Mouse (Mus musculus) MEL (cell line): Measurements from ENCODE around the gene Cadm2. TPM values are rescaled to one million over a fixed set of nuclear protein-coding genes. Genes with fewer than 3 reads are reported as not detected.

Experiments
- DNase-seq: peaks from one replicate; pipeline ENCODE4 v3.0.0; 2011; ENCODE audit warnings: low read depth, low spot score
- H3K27ac ChIP-seq: 2 replicates; pipeline ENCODE4 v1.5.1; 2012; ENCODE audit warnings: low read depth, mild to moderate bottlenecking, control low read depth, low read length, moderate library complexity; ENCODE audit not compliant: control insufficient read depth
- H3K27me3 ChIP-seq, 2 experiments: fragments of 150-350 bp in 1 of 2; sonication (generic) in 1 of 2; 2 replicates each; pipeline ENCODE4 v1.6.1; 2012; ENCODE audit warnings: low read length in 2 of 2, mild to moderate bottlenecking in 2 of 2, improper control_type of control experiment in 1 of 2, moderate library complexity in 1 of 2; ENCODE audit not compliant: insufficient read depth in 2 of 2, control insufficient read depth in 1 of 2
- H3K36me3 ChIP-seq, 2 experiments: 2 replicates each; pipeline ENCODE4 v1.6.1; 2012 to 2014; ENCODE audit warnings: low read length in 2 of 2, improper control_type of control experiment in 1 of 2, inconsistent platforms in 1 of 2, mild to moderate bottlenecking in 1 of 2; ENCODE audit not compliant: insufficient read depth in 2 of 2, control insufficient read depth in 1 of 2
- H3K4me1 ChIP-seq, 2 experiments: fragments of 150-350 bp in 1 of 2; sonication (generic) in 1 of 2; 2 replicates each; pipeline ENCODE4 v1.6.1; 2012; ENCODE audit warnings: low read length in 2 of 2, improper control_type of control experiment in 1 of 2, mild to moderate bottlenecking in 1 of 2; ENCODE audit not compliant: insufficient read depth in 2 of 2, control insufficient read depth in 1 of 2
- H3K4me3 ChIP-seq, 2 experiments: fragments of 150-350 bp in 1 of 2; sonication (generic) in 1 of 2; 2 replicates each; pipeline ENCODE4 v1.5.1; 2012; ENCODE audit warnings: low read depth in 2 of 2, low read length in 2 of 2, mild to moderate bottlenecking in 2 of 2, moderate library complexity in 2 of 2, control low read depth in 1 of 2, improper control_type of control experiment in 1 of 2; ENCODE audit not compliant: control insufficient read depth in 1 of 2, insufficient read depth in 1 of 2
- H3K79me2 ChIP-seq: 2 replicates; pipeline ENCODE4 v1.6.1; 2012; ENCODE audit warnings: mild to moderate bottlenecking, low read length, moderate library complexity; ENCODE audit not compliant: control insufficient read depth, poor library complexity, insufficient read depth
- H3K9ac ChIP-seq: 2 replicates; pipeline ENCODE4 v1.6.1; 2012; ENCODE audit warnings: low read depth, mild to moderate bottlenecking, control low read depth, low read length, moderate library complexity; ENCODE audit not compliant: control insufficient read depth, poor library complexity, severe bottlenecking
- H3K9me3 ChIP-seq: fragments of 150-350 bp; sonication (generic); replicated peaks from 2 replicates; pipeline ENCODE4 v1.6.1; 2012; ENCODE audit warnings: mild to moderate bottlenecking, low read length, improper control_type of control experiment, moderate library complexity; ENCODE audit not compliant: insufficient read depth
- BHLHE40 ChIP-seq: IDR thresholded peaks from 2 replicates; pipeline ENCODE4 v1.6.1; 2012; ENCODE audit warnings: low read depth, mild to moderate bottlenecking, inconsistent platforms, low read length, improper control_type of control experiment, borderline replicate concordance
- CHD2 ChIP-seq: IDR thresholded peaks from 2 replicates; pipeline ENCODE4 v1.6.1; 2011; ENCODE audit warnings: low read length, improper control_type of control experiment
- CTCF ChIP-seq, 3 experiments: IDR thresholded peaks in 2 of 3; conservative IDR thresholded peaks in 1 of 3; 2 replicates each; pipeline ENCODE4 v1.5.1; 2011 to 2012; ENCODE audit warnings: low read length in 3 of 3, low read depth in 2 of 3, mild to moderate bottlenecking in 2 of 3, improper control_type of control experiment in 1 of 3, inconsistent platforms in 1 of 3, mixed read lengths in 1 of 3, moderate library complexity in 1 of 3; ENCODE audit not compliant: control insufficient read depth in 1 of 3, insufficient read depth in 1 of 3, poor library complexity in 1 of 3, severe bottlenecking in 1 of 3
- EP300 ChIP-seq, 2 experiments: IDR thresholded peaks; 2 replicates each; pipeline ENCODE4 v1.6.1; 2011; ENCODE audit warnings: improper control_type of control experiment in 2 of 2, low read length in 2 of 2, low read depth in 1 of 2, mild to moderate bottlenecking in 1 of 2
- GATA1 ChIP-seq: IDR thresholded peaks from 2 replicates; pipeline ENCODE4 v1.6.1; 2011; ENCODE audit warnings: low read depth, low read length, improper control_type of control experiment
- HCFC1 ChIP-seq: IDR thresholded peaks from 2 replicates; pipeline ENCODE4 v1.6.1; 2012; ENCODE audit warnings: low read depth, mild to moderate bottlenecking, inconsistent platforms, low read length, improper control_type of control experiment, moderate library complexity
- MAFK ChIP-seq: IDR thresholded peaks from 2 replicates; pipeline ENCODE4 v1.6.1; 2011; ENCODE audit warnings: low read depth, mild to moderate bottlenecking, low read length, improper control_type of control experiment, borderline replicate concordance
- MAX ChIP-seq: IDR thresholded peaks from 2 replicates; pipeline ENCODE4 v1.6.1; 2011; ENCODE audit warnings: low read length, improper control_type of control experiment
- MEF2A ChIP-seq: IDR thresholded peaks from 2 replicates; pipeline ENCODE4 v1.6.1; 2014; ENCODE audit warnings: low read depth, mild to moderate bottlenecking, inconsistent platforms, low read length, improper control_type of control experiment; ENCODE audit not compliant: poor library complexity, insufficient replicate concordance, severe bottlenecking; ENCODE audit errors: extremely low read depth
- MYC ChIP-seq: IDR thresholded peaks from 2 replicates; pipeline ENCODE4 v1.6.1; 2011; ENCODE audit warnings: low read depth, mild to moderate bottlenecking, low read length, improper control_type of control experiment, moderate library complexity
- NELFE ChIP-seq: IDR thresholded peaks from 2 replicates; pipeline ENCODE4 v1.6.1; 2011; ENCODE audit warnings: low read depth, low read length, improper control_type of control experiment
- NRF1 ChIP-seq: IDR thresholded peaks from 2 replicates; pipeline ENCODE4 v1.6.1; 2014; ENCODE audit warnings: low read depth, mild to moderate bottlenecking, inconsistent platforms, low read length, improper control_type of control experiment, moderate library complexity; ENCODE audit not compliant: poor library complexity, insufficient read depth, severe bottlenecking
- POLR2A ChIP-seq, 2 experiments: IDR thresholded peaks; 2 replicates each; pipeline ENCODE4 v1.6.1; 2011 to 2012; ENCODE audit warnings: low read length in 2 of 2, mild to moderate bottlenecking in 2 of 2, control low read depth in 1 of 2, improper control_type of control experiment in 1 of 2, low read depth in 1 of 2, moderate library complexity in 1 of 2; ENCODE audit not compliant: control insufficient read depth in 1 of 2, insufficient read depth in 1 of 2, poor library complexity in 1 of 2
- RCOR1 ChIP-seq: IDR thresholded peaks from 2 replicates; pipeline ENCODE4 v1.6.1; 2012; ENCODE audit warnings: low read depth, mild to moderate bottlenecking, inconsistent platforms, low read length, improper control_type of control experiment
- TAL1 ChIP-seq: IDR thresholded peaks from 2 replicates; pipeline ENCODE4 v1.6.1; 2012; ENCODE audit warnings: mild to moderate bottlenecking, inconsistent platforms, low read length, moderate library complexity, mixed read lengths
- TBP ChIP-seq: IDR thresholded peaks from 2 replicates; pipeline ENCODE4 v1.8.0; 2011; ENCODE audit warnings: low read depth, low read length, improper control_type of control experiment
- TCF12 ChIP-seq: IDR thresholded peaks from 2 replicates; pipeline ENCODE4 v1.6.1; 2014; ENCODE audit warnings: low read depth, mild to moderate bottlenecking, inconsistent platforms, low read length, improper control_type of control experiment, moderate library complexity
- USF1 ChIP-seq: IDR thresholded peaks from 2 replicates; pipeline ENCODE4 v1.6.1; 2014; ENCODE audit warnings: low read depth, mild to moderate bottlenecking, inconsistent platforms, low read length, improper control_type of control experiment, moderate library complexity
- USF2 ChIP-seq, 2 experiments: IDR thresholded peaks; 2 replicates each; pipeline ENCODE4 v1.6.1; 2011 to 2012; ENCODE audit warnings: improper control_type of control experiment in 2 of 2, low read length in 2 of 2, borderline replicate concordance in 1 of 2, inconsistent platforms in 1 of 2, low read depth in 1 of 2, mild to moderate bottlenecking in 1 of 2; ENCODE audit not compliant: insufficient read depth in 1 of 2
- ZMIZ1 ChIP-seq: IDR thresholded peaks from 2 replicates; pipeline ENCODE4 v1.6.1; 2012; ENCODE audit warnings: low read depth, mild to moderate bottlenecking, inconsistent platforms, low read length, improper control_type of control experiment, moderate library complexity
- polyA plus RNA-seq, 2 experiments: library from polyadenylated mRNA; stranded (reverse) in 1 of 2; unstranded in 1 of 2; fragments of >175 nt in 1 of 2; fragments of >200 nt in 1 of 2; gene quantifications; 2 replicates each; pipeline versions ENCODE4 v1.2.1 to v1.2.4; 2012; ENCODE audit warnings: low replicate concordance in 2 of 2, low read depth in 1 of 2; ENCODE audit not compliant: insufficient read length in 2 of 2, insufficient read depth in 1 of 2, missing spikeins in 1 of 2
- total RNA-seq: library from RNA; depleted of rRNA; stranded (reverse); fragments of 300-350 nt; gene quantifications from 2 replicates; pipeline ENCODE4 v1.2.3, GENCODE M21; 2012

The Cadm2 gene
- total and polyA plus RNA-seq, 3 experiments = not detected

GRCm38 (mm10) chr16:66622423-66622822 lies 998.3 kb downstream of the Cadm2 start:
- DNase-seq = no peak
- Histone ChIP-seq H3K36me3 (no peaks in the 10 kb centered on the region), H3K27ac (no peak overlapping the region), H3K4me1 (no peaks in the 10 kb centered on the region), H3K4me3 (no peak overlapping the region), H3K9ac (no peak overlapping the region), H3K27me3 (no peaks in the 10 kb centered on the region), H3K9me3 (no peaks in the 10 kb centered on the region), H3K79me2 (no peaks in the 10 kb centered on the region)
- TF ChIP-seq MAX (no peak), BHLHE40 (no peak), CHD2 (no peak), USF1 (no peak), MAFK (no peak), TBP (no peak), MEF2A (no peak), USF2 (IDR thresholded peaks at IDR 0.05; ENCODE audit: borderline replicate concordance in 1 of 2, insufficient read depth in 1 of 2, low read depth in 1 of 2, low read length in 2 of 2) (no peak), HCFC1 (no peak), NRF1 (no peak), NELFE (no peak), POLR2A (IDR thresholded peaks at IDR 0.05; ENCODE audit: control insufficient read depth in 1 of 2, insufficient read depth in 1 of 2, low read depth in 1 of 2, low read length in 2 of 2, poor library complexity in 1 of 2) (no peak), GATA1 (no peak), ZMIZ1 (no peak)

DNA sequence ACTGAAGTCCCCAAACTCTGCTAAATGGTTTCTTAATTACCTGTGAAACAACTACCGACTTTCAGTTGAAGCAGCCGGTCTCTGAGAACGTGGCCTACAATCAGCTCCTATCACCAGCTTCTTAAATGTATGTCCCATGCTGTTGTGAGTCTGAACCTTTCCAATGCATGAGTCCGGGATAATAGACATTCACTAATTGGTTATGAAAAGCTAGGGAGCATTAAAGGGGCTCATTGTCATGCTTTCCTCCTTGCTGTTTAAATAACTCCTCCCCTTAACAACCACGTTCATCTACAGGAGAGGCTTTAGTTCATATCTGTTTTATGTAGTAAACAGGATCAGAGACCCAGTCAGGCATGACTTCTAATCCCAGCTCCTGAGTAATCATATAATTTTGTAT lies 1008.1 kb downstream of the Cadm2 start:
- Histone ChIP-seq H3K4me3 (no peak overlapping the region), H3K9ac (no peak overlapping the region), H3K27ac (no peak overlapping the region), H3K79me2 (no peaks in the 10 kb centered on the region), H3K27me3 (no peaks in the 10 kb centered on the region), H3K36me3 (no peaks in the 10 kb centered on the region), H3K9me3 (no peaks in the 10 kb centered on the region), H3K4me1 (no peaks in the 10 kb centered on the region)
- no peak for TF ChIP-seq USF1
- no peak for TF ChIP-seq CTCF (IDR thresholded peaks at IDR 0.05 in 2 of 3, conservative IDR thresholded peaks at IDR 0.05 in 1 of 3; ENCODE audit: control insufficient read depth in 1 of 3, insufficient read depth in 1 of 3, low read depth in 2 of 3, low read length in 3 of 3, poor library complexity in 1 of 3, severe bottlenecking in 1 of 3)
- no peak for TF ChIP-seq TCF12
- no peak for TF ChIP-seq EP300 (IDR thresholded peaks at IDR 0.05; ENCODE audit: low read depth in 1 of 2, low read length in 2 of 2)
- no peak for TF ChIP-seq RCOR1
- no peak for TF ChIP-seq TAL1
- no peak for TF ChIP-seq MYC
- TF ChIP-seq TBP = no peak
- DNase-seq = no peak
